Mouse (Mus musculus) liver, embryonic 12.5 days (tissue): Measurements from ENCODE around the gene Dlst. TPM values are rescaled to one million over a fixed set of nuclear protein-coding genes. Genes with fewer than 3 reads are reported as not detected.

ENCODE experiments used
- ATAC-seq: fragments of 200-750 bp; cut with Nextera tagmentation; 2 replicates; pipeline ENCODE4 v1.8.0; 2017; ENCODE audit warnings: moderate number of reproducible peaks, mild to moderate bottlenecking, moderate library complexity
- H3K27ac ChIP-seq: fragments of 300-500 bp; sonication (generic); 2 replicates; pipeline ENCODE4 v1.5.1; 2016; ENCODE audit warnings: mild to moderate bottlenecking
- H3K27me3 ChIP-seq: fragments of 300-500 bp; sonication (generic); replicated peaks from 2 replicates; pipeline ENCODE4 v1.6.1; 2016; ENCODE audit warnings: mild to moderate bottlenecking, moderate library complexity
- H3K36me3 ChIP-seq: fragments of 300-500 bp; sonication (generic); 2 replicates; pipeline ENCODE4 v1.6.1; 2016; ENCODE audit warnings: mild to moderate bottlenecking, moderate library complexity
- H3K4me1 ChIP-seq: fragments of 300-500 bp; sonication (generic); 2 replicates; pipeline ENCODE4 v1.6.1; 2016
- H3K4me2 ChIP-seq: fragments of 300-500 bp; sonication (generic); 2 replicates; pipeline ENCODE4 v1.6.1; 2016; ENCODE audit warnings: mild to moderate bottlenecking, moderate library complexity
- H3K4me3 ChIP-seq: fragments of 300-500 bp; sonication (generic); 2 replicates; pipeline ENCODE4 v1.5.1; 2016; ENCODE audit warnings: mild to moderate bottlenecking, moderate library complexity
- H3K9ac ChIP-seq: fragments of 300-500 bp; sonication (generic); 2 replicates; pipeline ENCODE4 v1.6.1; 2016; ENCODE audit warnings: mild to moderate bottlenecking, moderate library complexity
- H3K9me3 ChIP-seq: fragments of 300-500 bp; sonication (generic); replicated peaks from 2 replicates; pipeline ENCODE4 v1.6.1; 2016; ENCODE audit warnings: mild to moderate bottlenecking, moderate library complexity
- WGBS: fragments of 180-500 bp; shearing (Covaris S2); methylation state at CpG from one replicate; pipeline ENCODE4 v1.1.7; 2016; ENCODE audit not compliant: insufficient replicate concordance; 5-methylcytosine and 5-hydroxymethylcytosine counted together
- polyA plus RNA-seq: library from polyadenylated mRNA; unstranded; fragments of >200 nt; fragmentation: Nextera tagmentation; extraction: Ambion mirVana; gene quantifications from 2 replicates; pipeline ENCODE4 v1.2.1, GENCODE M21; 2016

The Dlst gene
- polyA plus RNA-seq, 1 experiment from 2014 or later, result 104 TPM

DNA sequence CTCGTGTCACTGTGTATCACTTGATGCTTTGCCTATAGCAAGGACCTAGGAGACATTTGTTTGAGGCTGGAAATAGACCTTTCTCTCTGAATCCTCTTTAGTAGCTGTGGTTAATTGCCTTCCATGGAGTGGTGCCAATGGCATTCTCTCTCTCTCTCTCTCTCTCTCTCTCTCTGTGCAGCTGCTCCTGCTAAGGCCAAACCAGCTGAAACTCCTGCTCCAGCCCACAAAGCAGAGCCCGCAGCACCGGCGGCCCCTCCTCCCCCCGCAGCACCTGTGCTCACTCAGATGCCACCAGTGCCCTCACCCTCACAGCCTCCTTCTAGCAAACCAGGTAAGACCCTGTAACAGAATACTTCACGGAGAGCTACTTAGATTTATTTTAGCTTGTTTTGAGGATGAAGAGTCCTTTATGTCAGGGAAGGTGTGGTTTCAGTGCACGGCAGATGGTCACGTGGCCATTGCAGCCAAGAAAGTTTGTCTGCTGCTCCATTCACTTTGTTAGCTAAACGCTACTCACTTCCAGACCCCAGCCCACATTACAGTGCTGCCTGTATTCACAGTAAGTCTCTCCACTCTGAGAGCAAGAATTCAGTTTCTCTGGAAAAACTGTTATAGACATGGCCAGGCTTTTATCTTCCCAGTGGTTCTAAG is 11.3 kb downstream of the Dlst start:
- 92% methylated on average over 9 of the region's 9 CpGs for WGBS
- Histone ChIP-seq H3K9me3 (no peaks in the 10 kb centered on the region), H3K27me3 (no peaks in the 10 kb centered on the region), H3K36me3 (peaks cover 100% of the 10 kb centered on the region), H3K4me2 (no peak overlapping the region), H3K4me1 (peaks cover 3% of the 10 kb centered on the region; the same call in 1 of the 2 replicates), H3K9ac (no peak overlapping the region), H3K4me3 (no peak overlapping the region), H3K27ac (no peak overlapping the region)
- ATAC-seq, result no peak

DNA sequence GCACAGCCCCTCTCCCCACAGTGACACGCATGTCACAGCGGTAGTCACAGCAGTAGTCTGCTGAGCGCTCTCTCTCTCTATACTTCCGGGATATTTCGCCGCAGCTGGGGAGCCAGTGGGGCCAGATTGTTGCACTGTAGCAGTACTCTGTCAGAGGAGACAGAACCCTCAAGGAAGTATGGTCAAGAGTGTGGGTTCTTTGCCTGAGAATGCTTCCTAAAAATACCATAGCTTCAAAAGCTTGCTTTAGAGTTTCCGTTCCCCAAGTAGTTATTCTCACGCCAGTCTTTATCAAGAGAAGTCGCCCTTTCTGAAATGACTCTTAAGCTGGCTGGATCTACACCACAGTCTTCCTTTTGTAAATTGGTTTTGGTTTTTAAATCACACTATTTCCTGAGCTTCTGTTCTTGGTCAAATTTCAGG is 12.5 kb downstream of the Dlst start:
- Histone ChIP-seq H3K9me3 (no peaks in the 10 kb centered on the region), H3K27ac (no peak overlapping the region), H3K4me1 (no peaks in the 10 kb centered on the region), H3K36me3 (peaks cover 100% of the 10 kb centered on the region), H3K27me3 (no peaks in the 10 kb centered on the region), H3K4me2 (no peak overlapping the region), H3K9ac (no peak overlapping the region), H3K4me3 (no peak overlapping the region)
- ATAC-seq, result no peak
- 87% methylated on average over 9 of the region's 9 CpGs for WGBS

DNA sequence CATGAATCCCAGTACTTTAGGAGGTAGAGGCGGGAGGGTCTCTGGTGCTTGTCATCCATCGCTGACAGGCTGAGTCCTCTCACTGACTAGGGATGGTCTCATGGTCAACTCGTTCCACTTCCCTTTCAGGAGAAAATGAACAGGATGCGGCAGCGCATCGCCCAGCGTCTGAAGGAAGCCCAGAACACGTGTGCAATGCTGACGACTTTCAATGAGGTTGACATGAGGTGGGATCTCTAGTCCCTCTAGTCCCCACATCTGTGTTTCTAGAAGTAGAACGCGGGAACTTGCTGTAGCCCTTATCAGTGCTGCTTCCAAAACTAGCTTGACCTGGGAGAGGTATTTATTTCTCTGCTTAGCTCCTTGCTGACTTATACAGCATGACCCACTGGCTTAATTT is 13.0 kb downstream of the Dlst start:
- Histone ChIP-seq H3K27ac (no peak overlapping the region), H3K4me2 (no peak overlapping the region), H3K36me3 (peaks cover 100% of the 10 kb centered on the region), H3K4me3 (no peak overlapping the region), H3K9ac (no peak overlapping the region), H3K9me3 (no peaks in the 10 kb centered on the region), H3K27me3 (no peaks in the 10 kb centered on the region), H3K4me1 (no peaks in the 10 kb centered on the region)
- no peak for ATAC-seq
- WGBS, result 82% methylated on average over 11 of the region's 11 CpGs

DNA sequence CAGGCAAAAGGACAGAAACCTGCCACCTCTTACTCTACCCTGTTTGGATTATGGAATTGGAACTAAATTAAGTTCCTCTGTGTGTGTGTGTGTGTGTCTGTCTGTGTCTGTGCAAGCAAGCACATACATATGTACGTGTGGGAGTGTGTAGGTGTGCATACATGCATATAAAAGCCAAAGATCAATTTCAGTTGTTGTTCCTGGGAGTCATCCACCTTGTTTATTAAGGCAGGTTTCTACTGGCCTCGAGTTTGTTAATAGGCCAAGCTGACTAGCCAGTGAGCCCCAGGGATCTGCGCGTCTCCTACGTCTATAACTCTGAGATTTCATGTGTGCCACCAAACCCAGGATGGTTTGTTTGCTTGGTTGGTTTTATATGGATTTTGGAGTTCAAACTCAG is 14.1 kb downstream of the Dlst start:
- Histone ChIP-seq H3K4me3 (no peak overlapping the region), H3K4me1 (no peaks in the 10 kb centered on the region), H3K27me3 (no peaks in the 10 kb centered on the region), H3K27ac (no peak overlapping the region), H3K36me3 (peaks cover 99% of the 10 kb centered on the region), H3K9me3 (no peaks in the 10 kb centered on the region), H3K9ac (no peak overlapping the region), H3K4me2 (no peak overlapping the region)
- WGBS, result 89% methylated on average over 5 of the region's 5 CpGs
- ATAC-seq, result no peak

DNA sequence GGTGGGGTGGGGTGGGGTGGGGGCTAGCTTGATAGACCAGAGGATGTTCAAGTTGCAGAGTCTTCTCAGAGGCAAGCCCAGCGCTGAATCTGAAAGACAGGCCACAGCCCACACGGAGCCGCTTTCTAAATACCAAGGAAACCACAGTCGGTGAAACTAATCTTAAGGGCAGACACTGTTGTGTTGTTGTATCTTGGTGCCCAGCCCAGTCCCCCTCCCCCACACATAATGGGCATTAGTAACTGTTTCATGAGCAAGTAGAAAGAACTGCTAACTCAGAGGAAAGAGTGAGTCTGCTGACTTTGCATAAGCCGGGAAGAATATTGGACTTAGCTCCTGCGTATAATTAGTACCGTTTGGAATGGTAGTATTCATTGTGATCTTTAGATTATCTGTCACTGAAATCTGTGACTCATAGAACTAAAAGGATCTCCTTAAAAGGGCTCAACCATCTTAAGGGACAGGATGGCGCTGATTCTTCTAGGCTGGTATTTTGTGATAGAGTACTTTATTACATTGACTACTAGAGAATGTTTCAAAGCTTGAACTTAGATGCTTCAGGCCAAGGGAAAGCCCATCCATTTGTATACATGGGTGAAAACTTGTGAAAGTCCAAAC is 16.5 kb downstream of the Dlst start:
- Histone ChIP-seq H3K4me3 (no peak overlapping the region), H3K9me3 (no peaks in the 10 kb centered on the region), H3K4me2 (no peak overlapping the region), H3K36me3 (peaks cover 96% of the 10 kb centered on the region), H3K27ac (no peak overlapping the region), H3K9ac (no peak overlapping the region), H3K27me3 (no peaks in the 10 kb centered on the region), H3K4me1 (no peaks in the 10 kb centered on the region)
- WGBS, result 72% methylated on average over 8 of the region's 8 CpGs
- ATAC-seq, result no peak

DNA sequence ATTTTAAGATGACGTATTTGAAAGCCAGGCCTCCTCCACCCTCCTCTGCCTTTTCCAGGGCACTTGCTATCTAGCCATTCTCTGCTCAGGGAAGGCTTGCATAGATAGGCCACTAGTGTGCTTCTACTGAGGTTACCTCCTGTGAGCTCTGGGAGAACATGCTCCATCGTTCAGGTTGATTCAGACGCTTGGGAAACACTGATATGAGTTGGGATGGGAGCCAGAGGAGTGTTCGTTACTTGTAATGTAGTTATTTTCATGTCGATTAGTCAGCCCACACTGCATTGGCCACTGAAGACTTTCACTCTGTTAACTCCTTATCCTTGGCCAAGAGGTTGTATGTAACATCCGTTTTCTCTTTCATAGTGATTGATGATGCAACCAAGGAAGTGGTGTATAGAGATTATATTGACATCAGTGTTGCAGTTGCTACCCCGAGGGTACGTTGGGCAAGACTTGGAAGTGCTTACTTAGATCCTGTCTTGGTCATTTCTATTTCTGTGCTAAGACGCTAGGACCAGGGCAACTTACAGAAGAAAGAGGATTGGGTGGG is 18.9 kb downstream of the Dlst start:
- Histone ChIP-seq H3K27me3 (no peaks in the 10 kb centered on the region), H3K4me1 (peaks cover 6% of the 10 kb centered on the region; the same call in 1 of the 2 replicates), H3K4me3 (no peak overlapping the region), H3K9me3 (no peaks in the 10 kb centered on the region), H3K36me3 (peaks cover 96% of the 10 kb centered on the region), H3K27ac (no peak overlapping the region), H3K9ac (no peak overlapping the region), H3K4me2 (no peak overlapping the region)
- ATAC-seq, result no peak
- 83% methylated on average over 9 of the region's 9 CpGs for WGBS

DNA sequence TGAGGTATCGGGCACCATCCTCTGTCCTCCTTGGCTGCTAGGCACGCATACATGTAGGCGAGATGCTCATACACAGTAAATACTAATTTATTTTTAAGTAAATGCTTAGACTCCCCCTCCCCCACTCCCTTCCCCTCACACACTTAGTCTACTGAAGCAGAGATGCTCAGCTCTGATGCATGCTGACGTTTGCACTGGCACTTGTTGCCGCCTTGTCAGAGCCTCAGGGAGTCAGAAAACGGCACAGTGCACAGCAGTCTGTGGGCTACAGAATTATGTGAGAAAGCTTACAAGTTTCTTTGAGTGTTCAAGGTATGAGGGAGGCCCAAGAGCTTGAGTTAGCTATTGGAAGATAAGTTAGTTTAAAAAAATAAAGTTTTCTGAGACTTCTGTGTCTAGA is 20.7 kb downstream of the Dlst start:
- no peak overlapping the region for H3K4me3 ChIP-seq
- H3K27ac ChIP-seq, result no peak overlapping the region
- WGBS, result 84% methylated on average over 6 of the region's 6 CpGs
- no peaks in the 10 kb centered on the region for H3K9me3 ChIP-seq
- no peak overlapping the region for H3K4me2 ChIP-seq
- H3K4me1 ChIP-seq, result peaks cover 6% of the 10 kb centered on the region; the same call in 1 of the 2 replicates
- H3K27me3 ChIP-seq, result no peaks in the 10 kb centered on the region
- H3K36me3 ChIP-seq, result peaks cover 94% of the 10 kb centered on the region
- ATAC-seq, result no peak
- H3K9ac ChIP-seq, result no peak overlapping the region

DNA sequence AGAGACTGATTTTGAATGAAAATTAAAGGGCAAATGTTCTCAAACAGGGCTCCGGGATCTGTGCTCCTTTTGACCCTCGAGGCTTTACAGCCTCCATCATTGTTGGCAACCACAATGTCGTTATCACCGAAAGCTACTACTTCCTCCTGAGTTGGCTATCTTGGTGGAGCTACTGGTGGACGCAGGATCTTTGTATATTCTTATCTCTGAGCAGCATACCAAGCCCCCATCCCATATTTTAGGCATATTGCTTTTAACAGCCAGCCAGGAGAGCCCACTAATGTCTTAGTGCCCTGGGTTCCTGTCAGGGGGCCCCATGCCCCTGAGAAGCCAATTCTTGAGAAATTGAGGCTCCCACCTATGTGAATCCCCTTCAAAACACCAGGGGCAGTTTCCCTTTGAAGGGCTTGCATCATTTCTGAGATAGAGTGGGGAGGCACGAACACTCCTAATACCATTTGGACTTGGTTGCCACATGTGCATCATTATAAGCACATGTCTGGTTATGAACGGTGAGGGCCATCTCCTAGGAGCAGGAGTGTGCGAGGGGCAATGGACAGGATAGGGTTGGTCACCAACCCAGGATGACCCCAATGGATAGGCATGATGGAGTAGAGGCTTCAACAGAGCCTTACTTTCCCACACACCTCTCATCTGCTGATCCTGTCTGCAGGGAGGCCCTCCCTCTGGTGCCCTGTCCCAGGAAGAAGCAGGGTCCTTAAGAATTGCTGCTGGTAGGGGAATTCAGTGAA is 23.6 kb downstream of the Dlst start:
- peaks cover 6% of the 10 kb centered on the region; the same call in 1 of the 2 replicates for H3K4me1 ChIP-seq
- no peak overlapping the region for H3K4me3 ChIP-seq
- H3K27ac ChIP-seq, result no peak overlapping the region
- ATAC-seq, result no peak
- H3K4me2 ChIP-seq, result no peak overlapping the region
- WGBS, result 33% methylated on average over 8 of the region's 8 CpGs
- no peaks in the 10 kb centered on the region for H3K9me3 ChIP-seq
- H3K27me3 ChIP-seq, result peaks cover 7% of the 10 kb centered on the region
- peaks cover 66% of the 10 kb centered on the region for H3K36me3 ChIP-seq
- H3K9ac ChIP-seq, result no peak overlapping the region

DNA sequence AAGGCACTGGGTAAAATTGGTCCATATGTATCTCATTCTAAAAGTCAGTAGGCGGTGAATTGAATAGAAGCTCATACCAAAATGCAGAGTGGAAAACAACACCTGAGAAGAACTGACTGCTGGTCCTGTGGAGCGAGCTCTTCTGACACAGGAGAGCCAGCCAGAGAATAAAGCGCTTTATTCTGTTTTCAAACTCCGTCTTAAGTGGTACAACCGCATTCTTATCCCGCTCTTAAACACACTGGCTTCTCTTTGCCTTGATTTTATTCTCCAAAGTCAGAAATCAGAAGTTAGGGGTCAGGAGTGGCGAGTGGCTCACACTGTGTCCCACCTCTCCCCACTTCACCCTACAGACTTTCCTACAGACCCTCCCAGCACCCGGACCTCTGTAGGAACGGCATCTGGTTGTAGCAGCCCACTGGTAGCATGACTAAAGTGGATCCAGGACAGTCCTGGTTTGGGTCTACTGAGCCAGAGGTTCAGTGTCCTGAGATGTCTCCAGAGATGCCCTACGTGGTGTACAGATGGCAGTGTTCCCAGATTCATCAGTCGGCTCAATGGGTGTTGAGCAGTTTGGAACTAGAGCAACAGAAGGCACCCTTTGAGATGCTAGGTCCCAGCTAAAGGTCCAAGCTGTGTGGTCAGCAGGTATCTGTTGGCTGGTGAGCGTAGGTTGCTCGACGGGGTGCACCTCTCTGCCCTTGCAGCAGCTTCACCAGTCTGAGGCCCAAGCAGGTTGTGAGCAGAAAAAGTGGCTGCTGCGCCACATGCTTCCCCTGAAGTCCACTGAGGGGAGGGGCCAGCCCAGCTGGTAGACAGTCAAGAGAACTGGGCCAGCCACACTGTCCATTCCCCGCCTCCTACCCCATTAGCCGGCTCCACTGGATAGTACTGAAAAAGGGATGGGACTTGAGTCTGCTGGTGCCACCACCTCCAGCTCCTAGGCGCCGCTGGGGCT is 25.2 kb downstream of the Dlst start:
- Histone ChIP-seq H3K36me3 (peaks cover 51% of the 10 kb centered on the region), H3K9ac (no peak overlapping the region), H3K4me1 (peaks cover 12% of the 10 kb centered on the region), H3K4me3 (no peak overlapping the region), H3K9me3 (no peaks in the 10 kb centered on the region), H3K4me2 (no peak overlapping the region), H3K27me3 (peaks cover 23% of the 10 kb centered on the region), H3K27ac (no peak overlapping the region)
- no peak for ATAC-seq
- 82% methylated on average over 19 of the region's 19 CpGs for WGBS

DNA sequence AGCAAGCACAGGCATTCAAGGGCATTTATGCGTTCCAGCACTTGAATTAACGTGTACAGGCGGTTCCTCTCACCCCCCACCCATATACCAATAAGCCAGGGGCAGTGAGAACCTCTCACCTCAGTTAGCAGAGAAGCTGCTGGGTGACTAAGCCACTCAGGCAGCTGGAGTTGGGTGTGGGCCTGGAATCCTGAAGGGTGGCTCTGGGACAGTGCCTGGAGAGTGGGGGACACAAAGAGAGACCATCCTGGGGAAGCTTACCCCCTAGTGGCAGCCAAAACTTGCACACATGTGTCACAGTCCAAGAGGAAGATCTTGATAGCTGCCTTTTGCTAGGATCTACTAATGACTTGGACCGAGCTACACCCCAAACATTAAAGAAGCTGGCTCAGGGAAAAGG is 26.0 kb downstream of the Dlst start:
- peaks cover 27% of the 10 kb centered on the region for H3K27me3 ChIP-seq
- ATAC-seq, result no peak
- H3K9me3 ChIP-seq, result no peaks in the 10 kb centered on the region
- H3K4me2 ChIP-seq, result no peak overlapping the region
- 73% methylated on average over 4 of the region's 4 CpGs for WGBS
- H3K36me3 ChIP-seq, result peaks cover 42% of the 10 kb centered on the region
- H3K9ac ChIP-seq, result no peak overlapping the region
- H3K4me1 ChIP-seq, result peaks cover 12% of the 10 kb centered on the region
- no peak overlapping the region for H3K27ac ChIP-seq
- H3K4me3 ChIP-seq, result no peak overlapping the region

DNA sequence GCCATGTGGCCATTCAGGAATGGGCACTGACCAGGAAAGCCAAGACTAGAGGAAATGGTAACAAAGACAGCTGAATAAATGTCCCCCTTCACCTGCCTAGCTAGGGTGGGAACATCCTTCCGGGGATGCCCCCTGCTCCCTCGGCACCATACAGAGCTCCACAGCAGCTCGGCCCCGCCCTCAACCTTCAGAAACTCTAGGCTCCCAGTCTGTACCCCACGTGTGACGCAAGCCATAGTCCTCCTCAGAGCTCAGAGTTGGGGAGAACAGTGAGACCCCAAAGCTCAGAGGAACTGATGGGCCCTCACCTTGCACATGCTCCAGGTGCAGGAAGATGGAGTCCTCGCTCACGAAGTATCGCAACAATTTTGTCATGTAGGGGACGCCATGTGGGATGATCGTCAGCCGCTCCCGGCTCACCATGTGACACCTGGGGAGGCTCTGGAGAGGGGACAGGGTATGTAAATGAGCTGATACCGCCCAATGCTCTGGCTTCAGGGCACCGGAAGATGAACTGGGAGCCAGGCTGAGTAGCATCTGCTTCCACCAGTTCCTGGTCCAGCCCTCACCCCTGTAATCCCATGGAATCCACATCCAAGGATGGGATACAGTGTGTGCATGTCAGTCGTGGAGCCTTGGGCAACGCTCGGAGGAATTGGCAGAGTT is 29.5 kb downstream of the Dlst start:
- no peak overlapping the region for H3K4me3 ChIP-seq
- no peak overlapping the region for H3K9ac ChIP-seq
- peaks cover 6% of the 10 kb centered on the region for H3K4me1 ChIP-seq
- peaks cover 31% of the 10 kb centered on the region for H3K27me3 ChIP-seq
- peaks cover 10% of the 10 kb centered on the region for H3K36me3 ChIP-seq
- no peaks in the 10 kb centered on the region for H3K9me3 ChIP-seq
- H3K4me2 ChIP-seq, result 0 out of 2 replicates have a peak overlapping the region, but pooled peaks have one; percentile 20
- no peak overlapping the region for H3K27ac ChIP-seq
- 30% methylated on average over 18 of the region's 18 CpGs for WGBS
- ATAC-seq, result no peak
